Mouse (Mus musculus) gastrocnemius, postnatal 4 days (tissue): ENCODE measurements at regions not wholly inside any gene's neighbourhood (a gene's known extent, or its start where the extent isn't known, plus 50 kb on each side); places are given as distances from the start of the nearest gene placed in this dataset.

ENCODE experiments used
- DNase-seq, 2 experiments: peaks; one replicate each; pipeline ENCODE4 v3.0.0; 2021 to 2022; ENCODE audit warnings: low spot score in 2 of 2, mixed read lengths in 2 of 2

- no peak for DNase-seq
Measured at GRCm38 (mm10) chr6:104038853-104039252, 453.7 kb upstream of the Cntn6 start.

DNA sequence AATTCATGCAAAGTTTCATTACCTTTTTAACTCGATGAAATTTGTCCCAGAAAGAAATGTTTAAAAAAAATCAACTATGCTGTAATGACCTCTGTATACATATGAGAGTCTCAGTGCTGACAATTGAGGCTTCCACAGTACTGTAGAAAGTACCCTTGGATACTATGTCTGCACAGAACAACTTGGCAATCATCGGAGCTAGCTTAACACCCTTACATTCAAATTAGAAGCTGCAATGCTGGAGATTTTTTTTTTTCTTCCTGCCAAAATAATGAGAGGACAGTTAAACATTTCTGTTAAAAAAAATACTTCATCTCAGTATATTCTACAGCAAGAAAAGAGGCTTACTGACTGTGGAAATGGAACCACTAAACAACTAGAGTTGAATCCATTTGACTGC, 452.1 kb upstream of the Cntn6 start:
- no peak for DNase-seq

- DNase-seq, result no peak
Measured at GRCm38 (mm10) chr6:104055996-104056395, 436.6 kb upstream of the Cntn6 start.

DNA sequence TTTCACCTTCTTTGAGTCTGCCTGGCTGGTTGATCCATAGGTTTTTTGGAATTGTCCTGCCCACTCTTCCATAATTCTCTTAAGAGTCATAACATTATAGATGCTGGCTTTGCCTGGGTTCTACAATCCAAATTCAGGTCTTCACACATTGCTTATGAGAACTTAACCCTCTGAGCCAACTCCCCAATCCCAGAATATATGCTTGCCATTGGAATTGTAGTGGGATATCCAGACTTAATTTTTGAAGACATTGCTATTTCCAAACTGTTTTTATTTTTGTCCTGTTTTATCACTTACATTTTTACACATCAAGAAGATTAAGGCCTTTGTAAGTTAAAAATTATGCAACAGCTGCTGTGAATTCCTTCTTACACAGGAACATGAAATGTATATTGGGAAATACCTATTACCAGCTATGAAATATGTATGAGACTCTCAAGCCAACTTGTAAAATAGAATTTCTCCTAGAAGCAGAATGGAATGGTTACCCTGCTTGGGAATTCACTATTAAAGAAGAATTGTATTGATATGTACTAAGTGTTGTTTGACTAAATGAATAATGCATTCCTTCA, 430.8 kb upstream of the Cntn6 start:
- no peak for DNase-seq

DNA sequence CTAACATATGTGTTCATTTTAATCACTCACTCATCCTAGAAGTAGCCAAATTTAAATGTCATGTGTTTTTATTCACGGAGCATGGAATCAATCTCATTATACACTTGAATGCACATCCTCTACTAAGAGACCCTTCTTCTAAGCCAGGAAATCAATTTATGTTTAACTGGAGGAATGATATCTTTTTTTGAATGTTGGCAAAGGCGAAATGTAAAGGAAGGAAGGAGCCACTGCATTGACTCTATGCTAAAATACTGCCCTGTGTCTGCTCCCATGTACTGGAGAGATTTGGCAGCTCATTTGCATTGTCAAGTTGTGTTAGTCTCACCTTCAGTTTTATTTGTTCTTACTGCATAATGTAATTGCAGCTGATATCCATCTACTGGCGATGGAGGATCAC, 412.0 kb upstream of the Cntn6 start:
- DNase-seq, result no peak

- no peak for DNase-seq
Measured at GRCm38 (mm10) chr6:104082242-104082641, 410.3 kb upstream of the Cntn6 start.

DNA sequence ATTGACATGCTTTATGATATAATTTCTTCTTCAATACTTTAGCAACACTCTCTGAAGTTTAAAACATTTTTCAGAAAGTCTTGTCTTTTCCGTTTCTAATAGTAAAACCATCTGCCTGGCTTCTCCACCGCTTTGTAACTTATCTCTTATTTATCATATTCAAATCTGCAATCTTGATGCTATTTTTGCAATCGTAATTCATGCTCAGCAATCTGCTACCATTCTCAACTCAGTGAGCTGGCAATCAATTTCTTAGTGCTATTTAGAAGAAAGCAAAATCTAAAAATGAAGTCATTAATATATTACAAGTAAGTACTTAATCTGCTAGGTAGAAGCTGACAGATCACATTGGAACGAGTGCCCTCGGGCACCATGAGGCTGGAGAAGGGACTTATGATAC, 384.2 kb upstream of the Cntn6 start:
- no peak for DNase-seq
